Mouse (Mus musculus): ENCODE results near the gene Zbtb44.

The Zbtb44 gene

DNA sequence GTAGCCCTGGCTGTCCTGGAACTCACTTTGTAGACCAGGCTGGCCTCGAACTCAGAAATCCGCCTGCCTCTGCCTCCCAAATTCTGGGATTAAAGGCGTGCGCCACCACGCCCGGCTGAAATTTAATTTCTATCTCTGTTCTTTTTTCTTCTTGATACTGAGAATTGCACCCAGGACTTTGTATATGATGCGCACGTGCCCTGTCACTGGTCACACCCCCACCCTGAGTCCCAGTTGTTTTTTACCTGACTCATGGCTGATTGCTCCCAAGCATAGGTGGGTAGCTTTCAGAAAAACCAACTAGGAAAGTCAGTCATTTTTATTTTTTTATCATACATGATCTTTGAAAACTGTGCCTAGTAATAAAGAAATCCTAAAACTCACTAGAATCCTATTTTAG, 40.3 kb downstream of the Zbtb44 start:
- no peak for DNase-seq (ENCODE audit: low spot score in 2 of 2)

DNA sequence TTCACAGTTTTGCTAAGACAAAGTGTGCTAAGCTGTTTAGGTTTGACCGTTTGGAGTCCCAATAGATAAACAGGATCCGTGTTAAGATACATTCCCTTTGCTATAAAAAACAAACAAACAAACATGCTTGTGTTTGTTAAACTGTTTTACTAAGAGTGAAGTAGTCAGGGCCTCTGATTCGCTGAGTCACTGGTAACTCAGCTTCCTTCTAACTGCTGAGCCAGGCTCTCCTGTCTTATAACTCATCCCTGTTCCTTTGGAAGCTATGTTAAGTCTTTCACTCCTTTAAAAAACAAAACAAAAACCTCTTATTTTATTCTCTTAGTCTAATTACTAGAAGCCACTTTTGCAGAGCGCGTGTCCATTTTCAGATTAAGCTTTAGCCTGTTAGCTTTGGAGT, 41.8 kb downstream of the Zbtb44 start:
- DNase-seq (ENCODE audit: low spot score in 2 of 2) = no peak

DNA sequence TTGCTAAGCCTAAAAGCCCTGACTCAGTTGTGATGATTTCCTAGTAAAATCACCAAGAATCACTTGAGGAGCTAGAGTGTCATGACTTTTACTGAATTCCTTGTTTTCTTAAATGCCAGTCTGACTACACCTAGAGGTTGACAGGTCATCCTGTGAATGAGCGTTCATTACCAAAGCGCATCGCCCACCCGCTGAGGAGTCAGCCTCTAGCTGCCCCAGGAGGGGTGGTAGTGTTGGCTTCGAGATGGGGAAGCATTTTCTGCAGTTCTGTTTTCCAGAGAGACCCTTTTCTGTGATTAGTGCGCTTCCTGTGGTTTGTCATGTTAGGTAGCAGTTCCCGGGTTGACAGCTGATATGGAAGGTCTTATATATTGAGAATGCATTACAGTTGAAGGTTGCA, 43.4 kb downstream of the Zbtb44 start:
- no peak for DNase-seq (ENCODE audit: low spot score in 2 of 2)

GRCm38 (mm10) chr9:31074836-31075235, 44.4 kb downstream of the Zbtb44 start:
- DNase-seq (ENCODE audit: low spot score in 2 of 2) = no peak

DNA sequence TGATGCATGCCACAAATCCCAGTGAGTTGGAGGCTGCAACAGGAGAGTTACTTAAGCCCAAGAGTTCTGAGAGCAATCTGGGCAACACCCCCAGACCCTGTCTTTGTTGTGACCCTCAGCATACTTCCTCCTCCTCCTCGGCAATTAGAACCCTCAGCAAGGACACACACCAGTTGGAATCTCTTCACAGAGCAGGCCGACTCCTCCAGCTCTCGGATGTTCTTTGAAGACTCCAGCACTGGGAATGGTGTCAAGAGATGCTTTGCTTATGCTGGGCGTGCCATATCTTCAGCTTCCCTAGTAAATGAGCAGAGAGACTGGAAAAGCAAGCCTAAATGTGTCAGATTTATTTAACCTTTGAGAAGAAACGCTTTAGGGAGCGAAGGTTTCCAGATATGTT, 50.3 kb downstream of the Zbtb44 start:
- DNase-seq (ENCODE audit: low spot score in 2 of 2) = no peak

DNA sequence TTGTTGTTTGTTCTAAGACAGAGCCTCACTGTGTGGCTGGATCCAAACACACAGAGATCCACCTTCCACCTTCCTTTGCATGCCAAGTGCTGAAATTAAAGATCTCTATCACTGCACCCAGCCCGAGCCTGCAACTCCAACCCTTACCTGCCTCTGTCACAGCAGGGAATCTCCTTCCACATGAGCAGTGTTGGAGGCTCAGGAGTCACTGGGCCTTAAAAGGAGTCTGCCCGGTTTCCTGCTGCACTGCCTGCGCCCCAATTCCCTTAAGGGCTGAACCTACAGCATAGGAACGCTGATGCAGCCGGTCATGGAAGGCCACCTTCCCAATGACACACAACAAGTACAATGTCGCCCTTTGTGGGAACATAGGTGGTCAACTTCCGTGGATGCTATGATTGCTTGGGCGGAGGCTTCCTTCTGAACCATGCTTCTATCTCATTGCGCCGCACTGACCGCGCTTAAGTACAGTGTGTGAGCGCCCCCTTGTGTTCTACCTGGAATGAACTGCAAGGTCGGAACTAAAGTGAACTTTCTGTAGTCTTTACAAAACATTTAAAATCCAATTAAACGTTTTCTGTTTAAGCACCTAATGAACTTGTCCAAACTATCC, 51.7 kb downstream of the Zbtb44 start:
- peak; percentile 77 to 82 for DNase-seq (ENCODE audit: low spot score in 2 of 2)

DNA sequence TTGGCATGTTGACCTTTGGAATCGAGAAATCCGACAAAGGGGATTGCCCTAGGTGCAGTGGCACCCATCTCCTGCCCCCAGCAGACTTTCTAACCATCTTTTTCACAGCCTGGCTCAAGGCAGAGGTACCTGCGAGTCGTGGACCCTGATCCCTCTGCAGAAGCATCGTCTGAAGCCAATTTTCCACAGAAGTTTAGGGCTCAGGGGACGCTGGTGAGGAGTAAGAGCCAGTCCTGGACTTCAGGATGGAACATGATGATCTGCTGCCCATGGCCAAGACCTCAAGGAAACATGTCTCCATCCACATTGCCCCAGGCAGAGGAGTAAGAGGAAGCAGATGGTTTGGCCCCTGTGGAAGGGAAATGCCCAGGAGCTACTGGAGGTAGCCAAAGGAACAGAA, 52.3 kb downstream of the Zbtb44 start:
- no peak for DNase-seq (ENCODE audit: low spot score in 2 of 2)

- DNase-seq (ENCODE audit: low spot score in 2 of 2) = no peak
Observed at GRCm38 (mm10) chr9:31085556-31085955, 55.1 kb downstream of the Zbtb44 start.

GRCm38 (mm10) chr9:31086085-31086753, 55.8 kb downstream of the Zbtb44 start:
- DNase-seq (ENCODE audit: low spot score in 2 of 2) = peak; percentile 65 to 81

DNA sequence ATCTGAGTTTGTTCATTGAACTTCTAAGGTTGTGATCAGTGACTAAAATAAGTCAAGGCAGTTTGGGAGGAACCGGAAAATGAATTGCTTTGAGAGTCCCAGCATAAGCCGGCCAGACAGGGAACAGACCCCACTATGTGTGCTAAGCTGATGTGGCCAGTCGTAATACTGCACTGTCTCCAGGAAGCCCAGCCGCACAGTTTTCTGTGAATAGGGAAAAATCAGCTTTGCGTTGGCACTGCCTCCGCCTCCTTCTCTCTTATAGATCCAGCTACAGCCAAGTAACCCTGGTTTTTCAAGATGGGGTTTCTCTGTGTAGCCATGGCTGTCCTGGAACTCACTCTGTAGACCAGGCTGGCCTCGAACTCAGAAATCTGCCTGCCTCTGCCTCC, 56.3 kb downstream of the Zbtb44 start:
- DNase-seq (ENCODE audit: low spot score in 2 of 2) = no peak

- DNase-seq (ENCODE audit: low spot score in 2 of 2) = no peak
Observed at GRCm38 (mm10) chr9:31087466-31087865, 57.0 kb downstream of the Zbtb44 start.

GRCm38 (mm10) chr9:31088116-31088515, 57.7 kb downstream of the Zbtb44 start:
- no peak for DNase-seq (ENCODE audit: low spot score in 2 of 2)

DNA sequence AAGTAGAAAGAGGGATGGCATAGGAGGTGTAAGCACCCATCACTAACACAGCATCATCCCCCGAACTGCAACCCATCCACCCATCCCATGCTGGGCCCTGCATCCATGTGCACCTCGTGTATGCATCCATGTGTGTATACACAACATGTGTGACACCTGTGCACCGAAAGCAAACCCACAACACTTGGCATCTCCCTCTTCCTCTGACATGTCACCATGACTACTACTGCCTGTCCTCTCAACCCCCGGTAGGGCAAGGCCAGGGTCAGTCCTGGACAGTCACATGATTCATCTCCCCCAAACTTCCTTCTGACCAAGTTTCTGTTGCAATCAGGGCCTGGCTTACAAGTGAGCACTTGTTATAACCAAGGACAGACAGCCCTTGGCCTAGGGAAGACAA, 58.4 kb downstream of the Zbtb44 start:
- no peak for DNase-seq (ENCODE audit: low spot score in 2 of 2)

DNA sequence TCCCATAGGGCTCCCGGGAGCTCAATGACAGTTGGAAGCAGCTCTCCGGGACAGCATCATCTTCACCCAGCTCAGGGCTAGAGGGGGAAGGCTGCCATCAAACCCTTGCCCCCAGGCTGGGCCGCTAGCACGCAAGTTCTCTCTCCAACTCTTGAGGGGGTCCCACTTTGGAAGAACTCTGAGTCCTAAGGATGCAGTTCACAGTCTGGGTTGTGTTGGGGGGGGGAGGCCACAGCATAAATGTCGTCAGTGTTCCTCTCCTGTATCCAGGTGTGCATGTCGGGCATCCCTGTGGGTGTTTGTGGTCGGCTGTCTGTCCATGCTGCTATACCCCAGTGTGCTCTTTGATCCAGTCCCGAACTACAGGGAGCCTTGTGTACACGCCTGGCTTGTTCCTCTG, 59.1 kb downstream of the Zbtb44 start:
- no peak for DNase-seq (ENCODE audit: low spot score in 2 of 2)

DNA sequence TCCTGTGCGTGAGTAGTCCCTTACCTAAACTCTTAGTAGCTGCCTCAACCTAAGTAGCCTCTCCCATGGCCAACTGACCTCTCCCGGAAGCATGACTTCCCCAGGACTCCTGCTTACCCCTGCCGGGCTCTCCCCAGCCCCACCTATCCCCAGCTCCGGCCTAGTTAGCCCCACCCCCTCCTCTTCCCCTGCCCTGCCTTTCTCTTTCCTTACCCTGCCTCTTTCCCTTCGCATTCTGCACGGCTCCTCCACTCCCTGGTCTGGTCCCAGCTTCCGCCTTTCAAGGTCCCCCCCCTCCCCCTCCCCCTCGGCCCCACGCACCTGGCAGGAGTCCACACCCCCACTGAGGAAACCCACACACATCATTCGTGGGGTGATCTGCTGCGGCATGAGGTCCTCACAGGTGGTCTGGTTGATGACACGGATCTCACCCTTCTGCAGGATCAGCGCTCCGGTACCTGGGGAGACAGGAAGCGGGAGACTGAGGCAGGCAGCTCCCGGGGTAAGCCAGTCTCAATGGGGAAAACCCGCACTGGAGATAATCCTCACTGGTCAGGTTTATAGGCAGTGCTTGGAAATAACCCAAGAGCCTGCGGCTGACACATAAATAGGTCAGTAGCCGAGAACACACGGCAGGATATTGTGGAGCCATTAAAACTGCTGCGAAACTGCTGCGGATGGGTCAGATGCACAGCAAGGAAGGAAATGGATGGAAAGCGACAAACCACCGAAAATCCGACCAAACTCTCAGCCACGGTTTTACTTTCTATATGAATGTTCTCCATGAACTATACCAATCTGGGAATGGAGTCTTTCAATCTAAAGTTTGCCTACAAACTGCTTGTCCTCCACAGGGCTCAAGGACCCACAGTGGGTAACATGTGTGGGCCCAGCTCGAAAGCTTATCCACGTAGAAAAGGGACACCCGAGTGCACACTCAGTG, 59.9 kb downstream of the Zbtb44 start:
- DNase-seq (ENCODE audit: low spot score in 2 of 2) = no peak

- DNase-seq (ENCODE audit: low spot score in 2 of 2) = no peak
Observed at GRCm38 (mm10) chr9:31091162-31091581, 60.7 kb downstream of the Zbtb44 start.

GRCm38 (mm10) chr9:31092111-31092832, 61.8 kb downstream of the Zbtb44 start:
- DNase-seq (ENCODE audit: low spot score in 2 of 2) = no peak

DNA sequence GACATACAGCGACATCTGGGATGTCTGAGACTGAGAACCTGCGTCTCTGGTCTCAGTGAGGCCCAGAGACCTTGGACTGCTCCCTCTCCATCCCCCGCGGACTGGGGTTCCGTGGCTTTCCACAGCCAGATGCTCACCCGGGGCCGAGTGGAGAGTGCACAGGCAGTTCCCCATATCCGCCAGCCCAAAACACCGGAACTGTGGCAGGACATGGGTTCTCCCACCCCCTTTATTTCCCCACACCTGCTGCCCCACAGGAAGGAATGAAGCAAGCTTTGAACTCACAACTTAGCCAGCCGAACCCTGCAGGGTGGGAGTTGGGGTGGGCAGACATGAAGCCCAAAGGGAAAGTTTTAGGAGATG, 62.4 kb downstream of the Zbtb44 start:
- no peak for DNase-seq (ENCODE audit: low spot score in 2 of 2)

- no peak for DNase-seq (ENCODE audit: low spot score in 2 of 2)
Observed at GRCm38 (mm10) chr9:31097088-31098082, 66.9 kb downstream of the Zbtb44 start.

DNA sequence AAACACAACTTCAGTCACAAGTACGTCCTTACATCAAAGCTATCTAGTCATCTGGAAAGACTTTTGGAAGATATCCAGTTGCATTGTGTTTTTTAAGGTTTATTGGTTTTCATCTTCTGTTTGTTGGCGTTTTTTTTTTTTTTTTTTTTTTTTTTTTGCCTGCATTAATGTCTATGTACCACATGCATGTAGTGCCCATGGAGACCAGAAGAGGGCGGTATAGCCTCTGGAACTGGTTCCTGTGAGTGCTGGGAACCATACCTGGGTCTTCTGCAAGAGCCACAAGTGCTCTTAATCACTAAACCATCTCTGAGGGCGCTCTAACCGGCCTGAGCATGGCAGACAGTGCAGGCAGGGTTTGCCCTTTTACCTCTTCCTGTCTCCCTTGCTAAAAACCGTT, 67.7 kb downstream of the Zbtb44 start:
- no peak for DNase-seq (ENCODE audit: low spot score in 2 of 2)

DNA sequence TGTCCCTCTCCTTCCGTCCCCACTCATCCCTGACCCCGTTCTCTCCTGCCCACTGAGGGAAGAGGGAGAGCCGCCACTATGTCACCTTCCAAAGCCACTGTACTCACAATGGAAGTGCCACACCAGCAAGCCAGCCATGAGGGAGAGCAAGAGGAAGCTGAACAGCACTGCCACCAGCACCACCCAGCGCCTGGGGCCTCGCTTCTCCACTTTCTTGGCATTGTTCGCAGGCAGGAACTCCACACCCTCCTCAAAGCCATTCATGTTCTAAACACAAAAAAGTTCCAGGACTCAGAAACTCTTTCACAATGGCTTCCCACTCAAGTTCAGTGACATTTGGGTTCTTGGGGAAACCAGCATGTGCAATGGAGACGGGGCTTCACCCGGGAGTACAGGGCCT, 78.0 kb downstream of the Zbtb44 start:
- DNase-seq (ENCODE audit: low spot score in 2 of 2) = no peak
